Mouse (Mus musculus): ENCODE results near the gene Ciao2a. TPM values are rescaled to one million over a fixed set of nuclear protein-coding genes. Genes with fewer than 3 reads are reported as not detected.

Ciao2a gene
- polyA plus RNA-seq, 1 experiment from 2014 or later: 59.7 TPM

DNA sequence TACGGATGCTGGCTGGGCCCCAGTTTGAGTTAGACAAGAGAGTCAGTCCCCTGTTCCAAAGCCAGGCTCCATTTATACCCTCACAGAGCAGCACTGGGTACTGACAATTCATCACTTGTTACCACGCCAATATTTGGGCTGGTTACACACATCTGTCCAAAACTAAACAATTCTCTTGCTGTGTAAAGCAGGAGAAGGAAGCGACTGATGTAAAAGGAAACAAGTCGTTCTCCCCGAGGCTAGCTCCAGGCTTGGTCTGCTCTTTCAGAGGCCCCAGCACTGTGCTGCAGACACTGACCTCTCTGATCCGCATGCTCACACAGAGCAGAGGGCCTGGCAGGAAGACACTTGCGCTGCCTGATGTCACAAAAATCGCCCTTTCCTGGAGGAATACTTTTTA lies 24.8 kb upstream of the Ciao2a start:
- no peak overlapping the region for H3K4me2 ChIP-seq
- no peaks in the 10 kb centered on the region for H3K4me1 ChIP-seq
- ATAC-seq (replicated peaks): no peak
- H3K4me3 ChIP-seq: no peak overlapping the region
- H3K27ac ChIP-seq: no peak overlapping the region
- H3K9ac ChIP-seq: no peak overlapping the region
- no peaks in the 10 kb centered on the region for H3K9me3 ChIP-seq
- peaks cover 47% of the 10 kb centered on the region for H3K36me3 ChIP-seq (replicated peaks)
- H3K27me3 ChIP-seq (replicated peaks): no peaks in the 10 kb centered on the region
- WGBS: 88% methylated on average over 8 of the region's 8 CpGs

DNA sequence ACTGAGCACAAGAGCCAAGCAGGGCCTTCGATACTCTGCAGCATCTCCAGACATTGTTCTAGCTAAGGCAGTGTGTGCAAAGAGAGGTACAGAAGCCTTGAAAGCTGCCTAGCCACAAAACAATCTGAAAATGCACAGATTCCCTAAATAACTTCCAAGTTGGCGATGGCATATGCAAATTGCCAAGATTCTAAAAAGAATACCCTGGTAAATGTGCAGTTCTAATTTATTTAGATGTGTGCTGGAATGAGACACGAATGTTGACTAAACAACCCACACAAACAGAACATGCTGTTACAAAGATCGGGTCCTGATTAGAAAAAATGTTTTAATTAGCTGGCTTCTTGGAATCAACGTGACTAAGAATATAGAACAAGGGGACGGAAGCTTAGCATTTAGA lies 23.7 kb upstream of the Ciao2a start:
- no peak for ATAC-seq (replicated peaks)
- no peak overlapping the region for H3K4me2 ChIP-seq
- no peak overlapping the region for H3K27ac ChIP-seq
- H3K27me3 ChIP-seq (replicated peaks): no peaks in the 10 kb centered on the region
- peaks cover 41% of the 10 kb centered on the region for H3K36me3 ChIP-seq (replicated peaks)
- no peak overlapping the region for H3K9ac ChIP-seq
- 91% methylated on average over 6 of the region's 6 CpGs for WGBS
- H3K4me1 ChIP-seq: no peaks in the 10 kb centered on the region
- H3K4me3 ChIP-seq: no peak overlapping the region
- no peaks in the 10 kb centered on the region for H3K9me3 ChIP-seq

DNA sequence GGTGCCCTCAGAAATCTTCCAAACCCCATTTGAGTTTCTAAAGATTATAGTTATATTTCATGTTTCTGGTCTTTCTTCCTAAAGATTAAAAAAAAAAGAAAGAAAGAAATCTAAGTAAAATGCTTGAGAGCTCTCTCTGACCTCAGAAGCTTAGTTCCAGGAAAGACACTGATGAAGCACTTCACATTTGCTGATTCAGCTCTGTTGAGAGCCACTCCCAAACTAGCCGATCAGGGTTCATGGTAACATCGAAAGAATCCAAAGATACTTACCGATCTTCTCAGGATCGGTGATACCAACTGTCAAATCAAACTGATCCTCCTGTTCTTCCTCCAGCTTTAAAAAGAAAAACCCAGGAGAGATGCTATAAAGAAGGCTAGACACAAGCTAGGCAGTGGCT lies 21.8 kb upstream of the Ciao2a start:
- no peak overlapping the region for H3K4me2 ChIP-seq
- no peaks in the 10 kb centered on the region for H3K27me3 ChIP-seq (replicated peaks)
- H3K36me3 ChIP-seq (replicated peaks): peaks cover 43% of the 10 kb centered on the region
- no peak overlapping the region for H3K9ac ChIP-seq
- ATAC-seq (replicated peaks): no peak
- WGBS: 94% methylated on average over 4 of the region's 4 CpGs
- H3K4me1 ChIP-seq: no peaks in the 10 kb centered on the region
- H3K9me3 ChIP-seq: no peaks in the 10 kb centered on the region
- H3K27ac ChIP-seq: no peak overlapping the region
- H3K4me3 ChIP-seq: no peak overlapping the region

DNA sequence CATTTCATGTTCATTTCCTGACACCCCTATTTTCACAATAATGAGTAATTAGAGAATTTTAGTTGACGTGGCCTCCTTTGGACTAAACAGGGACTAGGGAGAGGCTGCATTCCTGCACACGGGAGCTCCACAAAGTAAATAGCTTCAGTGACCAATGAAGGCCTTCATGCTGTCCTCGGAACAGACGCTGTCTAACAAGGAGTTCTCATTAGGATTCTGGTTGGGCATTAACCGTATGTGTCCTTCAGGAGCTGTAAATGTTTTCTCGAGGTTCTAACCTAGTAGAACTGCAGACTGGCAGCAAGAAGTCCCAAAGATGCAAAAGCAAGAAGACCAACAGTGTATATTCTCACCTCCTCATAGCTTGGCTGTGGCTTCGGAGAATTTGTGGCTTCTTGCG lies 21.2 kb upstream of the Ciao2a start:
- 90% methylated on average over 8 of the region's 8 CpGs for WGBS
- peaks cover 43% of the 10 kb centered on the region for H3K36me3 ChIP-seq (replicated peaks)
- no peak overlapping the region for H3K9ac ChIP-seq
- no peaks in the 10 kb centered on the region for H3K27me3 ChIP-seq (replicated peaks)
- H3K4me1 ChIP-seq: no peaks in the 10 kb centered on the region
- no peak for ATAC-seq (replicated peaks)
- H3K9me3 ChIP-seq: no peaks in the 10 kb centered on the region
- no peak overlapping the region for H3K4me3 ChIP-seq
- H3K27ac ChIP-seq: no peak overlapping the region
- no peak overlapping the region for H3K4me2 ChIP-seq

DNA sequence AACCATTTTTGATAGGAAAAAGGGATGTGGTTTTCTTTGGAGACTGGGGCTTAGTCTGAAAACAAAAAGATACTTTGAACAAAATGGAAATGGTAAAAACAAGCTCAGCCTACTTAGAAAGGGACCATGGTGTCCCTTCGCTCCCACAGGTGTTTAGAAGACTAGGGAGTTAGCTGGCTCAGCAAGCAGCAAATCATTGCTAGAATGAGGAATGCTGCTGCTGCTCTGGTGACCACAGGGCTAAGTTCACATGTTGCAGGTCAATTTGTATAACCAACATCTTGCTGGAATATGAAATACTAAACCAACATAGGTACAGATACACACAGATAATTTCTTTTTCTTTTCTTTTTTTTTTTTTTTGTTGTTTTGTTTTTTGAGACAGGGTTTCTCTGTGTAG lies 16.8 kb upstream of the Ciao2a start:
- H3K36me3 ChIP-seq (replicated peaks): peaks cover 22% of the 10 kb centered on the region; the same call in 1 of the 2 replicates
- H3K9me3 ChIP-seq: no peaks in the 10 kb centered on the region
- 97% methylated on average over 1 of the region's 1 CpGs for WGBS
- ATAC-seq (replicated peaks): no peak
- no peak overlapping the region for H3K27ac ChIP-seq
- H3K4me3 ChIP-seq: no peak overlapping the region
- no peak overlapping the region for H3K9ac ChIP-seq
- peaks cover 5% of the 10 kb centered on the region; the same call in 1 of the 2 replicates for H3K4me1 ChIP-seq
- H3K27me3 ChIP-seq (replicated peaks): no peaks in the 10 kb centered on the region
- H3K4me2 ChIP-seq: no peak overlapping the region

DNA sequence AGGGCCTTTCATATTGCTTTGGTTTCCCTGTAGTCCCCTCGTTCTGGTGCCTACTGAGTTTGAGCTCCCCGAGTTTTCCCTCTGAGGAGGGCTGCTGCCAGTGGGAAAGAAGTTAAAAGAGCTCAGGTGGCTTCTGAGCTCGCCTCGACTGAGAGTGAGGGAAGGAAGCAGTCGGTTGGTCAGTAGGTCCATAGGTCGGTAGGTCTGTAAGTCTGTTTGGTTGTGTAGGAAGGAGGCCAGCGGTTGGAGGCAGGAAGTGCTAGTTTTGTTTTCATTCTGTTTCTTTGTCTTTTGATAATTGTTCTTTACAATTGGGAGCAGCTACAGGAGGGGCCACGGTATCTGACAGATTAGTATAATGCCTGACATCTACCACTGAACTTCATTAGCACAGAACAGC lies 16.3 kb upstream of the Ciao2a start:
- Histone ChIP-seq H3K9me3 (no peaks in the 10 kb centered on the region), H3K9ac (no peak overlapping the region), H3K27me3 (replicated peaks) (no peaks in the 10 kb centered on the region), H3K36me3 (replicated peaks) (peaks cover 16% of the 10 kb centered on the region; the same call in 1 of the 2 replicates), H3K4me2 (no peak overlapping the region), H3K27ac (peak overlapping the region; percentile 38; the same call in 1 of the 2 replicates), H3K4me3 (no peak overlapping the region), H3K4me1 (peaks cover 5% of the 10 kb centered on the region; the same call in 1 of the 2 replicates)
- WGBS: 37% methylated on average over 8 of the region's 8 CpGs
- ATAC-seq (replicated peaks): no peak

DNA sequence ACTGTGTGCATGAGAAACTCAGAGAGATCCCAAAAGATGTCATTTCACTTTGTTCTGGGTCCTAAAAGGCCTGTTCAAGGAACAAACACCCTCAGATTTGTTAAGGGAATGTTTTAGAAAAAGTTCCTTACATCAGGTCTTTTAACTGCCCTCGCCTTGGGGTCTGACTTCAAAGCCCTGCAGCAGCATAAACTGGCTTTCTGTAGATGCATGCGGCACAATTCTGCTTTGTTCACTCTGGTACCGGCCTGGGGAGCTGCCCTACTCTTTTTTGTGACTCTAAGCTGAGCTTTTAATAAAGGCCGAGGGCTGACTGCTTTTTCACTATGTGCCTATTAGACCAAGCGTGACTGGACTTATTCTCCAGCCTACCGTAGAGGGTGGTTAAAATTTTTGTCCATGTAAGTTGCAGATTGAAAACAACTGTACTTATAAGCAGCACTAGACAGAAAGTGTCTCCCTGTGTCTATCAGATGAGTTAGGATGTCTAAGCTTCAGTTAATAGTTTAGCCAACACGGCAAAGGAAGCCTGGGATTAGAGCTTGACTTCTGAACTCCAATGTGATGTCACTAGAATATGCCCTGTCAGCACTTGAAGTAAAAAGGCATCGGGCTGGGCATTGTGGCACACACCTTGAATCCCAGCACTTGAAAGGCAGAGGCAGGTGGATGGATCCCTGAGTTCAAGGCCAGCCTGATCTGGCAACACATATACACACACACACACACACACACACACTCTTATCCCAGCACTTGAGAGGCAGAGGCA lies 15.6 kb upstream of the Ciao2a start:
- 17% methylated on average over 8 of the region's 8 CpGs for WGBS
- Histone ChIP-seq H3K9me3 (no peaks in the 10 kb centered on the region), H3K9ac (no peak overlapping the region), H3K27me3 (replicated peaks) (no peaks in the 10 kb centered on the region), H3K36me3 (replicated peaks) (peaks cover 11% of the 10 kb centered on the region; the same call in 1 of the 2 replicates), H3K4me1 (peaks cover 5% of the 10 kb centered on the region; the same call in 1 of the 2 replicates), H3K4me3 (no peak overlapping the region), H3K27ac (peak overlapping the region; percentile 7; the same call in 1 of the 2 replicates), H3K4me2 (no peak overlapping the region)
- ATAC-seq (replicated peaks): no peak

DNA sequence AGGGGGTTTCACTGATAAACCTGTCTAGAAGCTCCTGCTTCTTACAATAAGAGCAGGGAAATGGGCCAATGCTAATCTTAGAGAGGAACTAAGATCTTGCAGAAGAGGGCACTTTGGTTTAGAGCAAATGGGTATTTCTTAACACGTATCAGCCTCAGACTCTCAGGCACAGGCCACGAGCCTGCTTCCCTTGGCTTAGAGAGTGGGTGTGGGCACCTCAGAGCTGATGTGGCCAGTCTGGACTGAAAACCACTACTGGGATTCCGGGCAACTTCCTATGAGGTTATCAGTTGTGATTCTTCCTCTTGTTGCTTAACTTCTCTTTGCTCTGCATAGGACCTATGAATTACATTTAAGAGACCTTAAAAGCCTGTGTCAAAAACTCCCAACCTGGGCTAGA lies 12.1 kb upstream of the Ciao2a start:
- H3K27ac ChIP-seq: no peak overlapping the region
- no peak overlapping the region for H3K9ac ChIP-seq
- no peak overlapping the region for H3K4me2 ChIP-seq
- H3K36me3 ChIP-seq (replicated peaks): 0 out of 2 replicates have a peak, but pooled peaks cover 3% of the 10 kb centered on the region
- 94% methylated on average over 3 of the region's 3 CpGs for WGBS
- H3K27me3 ChIP-seq (replicated peaks): no peaks in the 10 kb centered on the region
- peaks cover 9% of the 10 kb centered on the region; the same call in 1 of the 2 replicates for H3K4me1 ChIP-seq
- H3K4me3 ChIP-seq: no peak overlapping the region
- H3K9me3 ChIP-seq: no peaks in the 10 kb centered on the region
- ATAC-seq (replicated peaks): no peak

DNA sequence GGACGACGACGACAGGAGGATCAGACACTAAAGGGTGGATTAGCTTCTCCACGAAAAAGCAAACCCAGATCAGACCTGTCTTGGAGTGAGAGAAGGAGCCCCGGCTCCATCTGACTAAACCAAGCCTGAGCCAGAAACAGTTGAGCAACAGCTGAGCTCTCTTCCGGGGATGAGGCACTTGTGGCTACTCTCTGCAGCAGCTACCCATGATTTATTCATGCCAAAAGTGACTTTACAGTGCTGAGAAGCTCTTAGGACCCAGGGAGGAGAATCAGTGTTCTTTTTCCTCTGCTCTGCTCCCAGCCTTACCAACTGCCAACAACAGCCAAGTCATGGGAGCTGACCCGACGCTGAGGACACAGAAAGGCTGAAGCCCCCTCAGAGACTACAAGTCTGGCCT lies 9.5 kb upstream of the Ciao2a start:
- Histone ChIP-seq H3K9ac (no peak overlapping the region), H3K27me3 (replicated peaks) (no peaks in the 10 kb centered on the region), H3K36me3 (replicated peaks) (no peaks in the 10 kb centered on the region), H3K9me3 (no peaks in the 10 kb centered on the region), H3K4me3 (no peak overlapping the region), H3K27ac (no peak overlapping the region), H3K4me2 (no peak overlapping the region), H3K4me1 (peaks cover 17% of the 10 kb centered on the region)
- 54% methylated on average over 8 of the region's 8 CpGs for WGBS
- no peak for ATAC-seq (replicated peaks)

DNA sequence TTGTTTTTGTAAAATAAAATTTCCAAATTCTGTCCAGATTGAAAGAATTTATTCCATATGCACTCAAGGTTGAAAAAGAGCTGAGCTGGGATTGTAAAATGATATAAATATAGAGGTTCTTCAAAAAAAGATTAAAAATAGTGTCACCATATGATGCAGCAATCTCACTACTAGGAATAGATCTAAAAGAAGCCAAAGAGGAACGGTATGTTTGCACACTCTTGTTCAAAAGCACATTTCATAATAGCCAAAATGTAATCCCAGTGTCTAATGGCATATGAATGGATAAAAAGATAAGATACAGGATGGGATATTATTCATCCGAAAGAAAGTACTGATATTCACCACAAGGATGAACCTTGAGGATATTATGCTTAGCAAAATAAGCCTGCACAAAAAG lies 6.9 kb upstream of the Ciao2a start:
- no peaks in the 10 kb centered on the region for H3K9me3 ChIP-seq
- H3K9ac ChIP-seq: no peak overlapping the region
- H3K4me3 ChIP-seq: no peak overlapping the region
- no peak for ATAC-seq (replicated peaks)
- 93% methylated on average over 2 of the region's 2 CpGs for WGBS
- no peaks in the 10 kb centered on the region for H3K36me3 ChIP-seq (replicated peaks)
- peaks cover 34% of the 10 kb centered on the region for H3K4me1 ChIP-seq
- no peaks in the 10 kb centered on the region for H3K27me3 ChIP-seq (replicated peaks)
- no peak overlapping the region for H3K27ac ChIP-seq
- H3K4me2 ChIP-seq: no peak overlapping the region

DNA sequence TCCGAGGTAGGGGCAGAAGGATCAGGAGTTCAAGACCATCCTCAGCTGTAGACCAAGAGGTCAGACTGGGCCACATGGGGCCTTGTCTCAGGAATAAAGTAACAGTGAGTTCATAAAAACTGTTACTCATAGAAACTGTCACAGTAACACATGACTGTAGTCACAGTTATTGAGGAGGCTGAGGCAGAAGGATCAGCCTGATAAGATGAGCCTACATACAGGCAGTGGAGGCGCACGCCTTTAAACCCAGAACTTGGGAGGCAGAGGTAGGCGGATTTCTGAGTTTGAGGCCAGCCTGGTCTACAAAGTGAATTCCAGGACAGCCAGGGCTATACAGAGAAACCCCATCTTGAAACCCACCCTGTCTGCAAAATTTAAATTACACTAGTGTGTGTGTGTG lies 6.3 kb upstream of the Ciao2a start:
- WGBS: 89% methylated on average over 4 of the region's 4 CpGs
- no peaks in the 10 kb centered on the region for H3K36me3 ChIP-seq (replicated peaks)
- no peak overlapping the region for H3K4me3 ChIP-seq
- no peak for ATAC-seq (replicated peaks)
- no peaks in the 10 kb centered on the region for H3K27me3 ChIP-seq (replicated peaks)
- no peak overlapping the region for H3K4me2 ChIP-seq
- H3K27ac ChIP-seq: no peak overlapping the region
- no peak overlapping the region for H3K9ac ChIP-seq
- H3K4me1 ChIP-seq: peaks cover 36% of the 10 kb centered on the region
- no peaks in the 10 kb centered on the region for H3K9me3 ChIP-seq

DNA sequence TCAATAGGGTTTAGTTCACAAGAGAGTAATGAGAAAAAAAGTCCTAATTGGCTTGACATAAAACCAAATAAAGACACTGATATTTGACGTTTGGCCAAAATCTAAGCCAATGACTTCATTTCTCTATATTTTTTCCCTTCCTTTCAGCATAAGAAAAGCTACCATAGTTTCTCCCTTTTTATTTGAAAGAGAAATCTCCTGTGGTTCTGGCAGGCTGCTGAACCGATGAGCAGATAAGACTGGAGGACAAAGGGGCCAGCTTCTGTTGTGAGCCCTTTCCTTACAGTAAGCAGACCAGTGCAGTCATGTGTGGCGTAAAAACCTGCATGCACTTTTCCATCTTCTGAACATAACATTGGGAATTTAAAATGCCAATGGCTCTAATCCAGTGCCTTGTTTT lies 5.5 kb upstream of the Ciao2a start:
- peaks cover 44% of the 10 kb centered on the region for H3K4me1 ChIP-seq
- H3K9ac ChIP-seq: no peak overlapping the region
- no peaks in the 10 kb centered on the region for H3K27me3 ChIP-seq (replicated peaks)
- no peak for ATAC-seq (replicated peaks)
- no peak overlapping the region for H3K27ac ChIP-seq
- no peak overlapping the region for H3K4me2 ChIP-seq
- 58% methylated on average over 3 of the region's 3 CpGs for WGBS
- H3K9me3 ChIP-seq: no peaks in the 10 kb centered on the region
- H3K36me3 ChIP-seq (replicated peaks): no peaks in the 10 kb centered on the region
- no peak overlapping the region for H3K4me3 ChIP-seq

DNA sequence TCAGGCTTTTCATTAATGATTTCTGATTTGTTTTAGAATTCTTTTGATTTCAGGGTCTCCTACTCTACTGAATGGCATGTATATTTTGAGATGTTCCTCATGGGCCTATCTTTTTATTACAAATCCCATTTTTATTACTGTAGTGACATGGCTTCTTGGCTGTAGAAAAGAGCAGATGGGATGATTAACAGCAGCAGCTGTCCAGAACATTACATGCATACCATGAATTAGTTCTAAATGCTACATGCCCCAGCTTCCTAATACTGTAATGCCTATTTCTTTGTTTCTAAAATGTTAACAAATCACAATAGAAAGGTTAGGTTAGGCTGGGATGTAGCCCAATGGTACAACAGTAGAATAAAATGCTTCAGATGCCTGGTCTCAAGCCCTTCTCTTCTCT lies 5.0 kb upstream of the Ciao2a start:
- no peak overlapping the region for H3K4me2 ChIP-seq
- no peak overlapping the region for H3K4me3 ChIP-seq
- H3K36me3 ChIP-seq (replicated peaks): no peaks in the 10 kb centered on the region
- H3K9me3 ChIP-seq: no peaks in the 10 kb centered on the region
- peaks cover 48% of the 10 kb centered on the region for H3K4me1 ChIP-seq
- no peak overlapping the region for H3K27ac ChIP-seq
- no peaks in the 10 kb centered on the region for H3K27me3 ChIP-seq (replicated peaks)
- ATAC-seq (replicated peaks): no peak
- H3K9ac ChIP-seq: no peak overlapping the region
